Mouse (Mus musculus) hindbrain, embryonic 13.5 days (tissue): ENCODE data around the gene Lrrc1. TPM values are rescaled to one million over a fixed set of nuclear protein-coding genes. Genes with fewer than 3 reads are reported as not detected.

Experiments
- ATAC-seq: fragments of 200-750 bp; cut with Nextera tagmentation; 2 replicates; pipeline ENCODE4 v1.8.0; 2017; ENCODE audit warnings: moderate TSS enrichment; ENCODE audit not compliant: low FRiP score
- H3K27ac ChIP-seq: fragments of 300-500 bp; sonication (generic); 2 replicates; pipeline ENCODE4 v1.5.1; 2015; ENCODE audit warnings: inconsistent platforms, mild to moderate bottlenecking, moderate library complexity
- H3K27me3 ChIP-seq: fragments of 300-500 bp; sonication (generic); 2 replicates; pipeline ENCODE4 v1.6.1; 2015; ENCODE audit warnings: mild to moderate bottlenecking, inconsistent platforms
- H3K36me3 ChIP-seq: fragments of 300-500 bp; sonication (generic); 2 replicates; pipeline ENCODE4 v1.6.1; 2015; ENCODE audit warnings: mild to moderate bottlenecking, inconsistent platforms
- H3K4me1 ChIP-seq: fragments of 300-500 bp; sonication (generic); replicated peaks from 2 replicates; pipeline ENCODE4 v1.6.1; 2015; ENCODE audit warnings: inconsistent platforms
- H3K4me2 ChIP-seq: fragments of 300-500 bp; sonication (generic); 2 replicates; pipeline ENCODE4 v1.6.1; 2015; ENCODE audit warnings: inconsistent platforms, mild to moderate bottlenecking, moderate library complexity
- H3K4me3 ChIP-seq: fragments of 300-500 bp; sonication (generic); 2 replicates; pipeline ENCODE4 v1.5.1; 2015; ENCODE audit warnings: mild to moderate bottlenecking, inconsistent platforms
- H3K9ac ChIP-seq: fragments of 300-500 bp; sonication (generic); 2 replicates; pipeline ENCODE4 v1.6.1; 2015; ENCODE audit warnings: mild to moderate bottlenecking, inconsistent platforms
- H3K9me3 ChIP-seq: fragments of 300-500 bp; sonication (generic); 2 replicates; pipeline ENCODE4 v1.6.1; 2016; ENCODE audit warnings: inconsistent platforms
- WGBS: fragments of 180-500 bp; shearing (Covaris S2); methylation state at CpG from one replicate; pipeline ENCODE4 v1.1.7; 2015; 5-methylcytosine and 5-hydroxymethylcytosine counted together
- polyA plus RNA-seq: library from polyadenylated mRNA; unstranded; fragments of >200 nt; fragmentation: Nextera tagmentation; extraction: Ambion mirVana; gene quantifications from 2 replicates; pipeline ENCODE4 v1.2.1, GENCODE M21; 2015

Gene Lrrc1
- polyA plus RNA-seq, 1 experiment from 2014 or later: 5.6 TPM

DNA sequence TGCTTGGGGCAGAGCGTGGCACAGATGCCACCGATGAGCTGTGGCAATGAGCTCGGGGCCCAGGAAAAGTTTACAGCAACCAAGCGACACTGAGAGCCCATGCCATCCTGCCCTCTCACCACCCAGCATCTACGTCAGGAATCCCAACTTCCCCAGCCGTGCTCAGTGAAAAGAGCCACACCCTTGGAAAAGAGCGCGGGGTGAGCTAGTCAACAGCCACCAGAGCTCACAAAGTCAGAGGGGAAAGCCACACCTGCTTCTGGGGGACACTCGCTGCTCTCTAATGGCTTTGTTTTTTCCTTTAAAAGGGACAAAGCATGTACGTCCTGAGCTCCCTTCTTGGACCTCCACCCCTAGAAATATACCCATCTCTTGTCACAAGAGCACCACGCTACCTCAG lies 56.1 kb downstream of the Lrrc1 start:
- no peaks in the 10 kb centered on the region for H3K9me3 ChIP-seq
- no peaks in the 10 kb centered on the region for H3K36me3 ChIP-seq
- no peak overlapping the region for H3K27ac ChIP-seq
- no peak overlapping the region for H3K4me3 ChIP-seq
- no peaks in the 10 kb centered on the region; the same call in 1 of the 2 replicates for H3K4me1 ChIP-seq
- ATAC-seq: no peak
- no peak overlapping the region for H3K9ac ChIP-seq
- H3K27me3 ChIP-seq: no peaks in the 10 kb centered on the region
- WGBS: 85% methylated on average over 11 of the region's 11 CpGs
- no peak overlapping the region for H3K4me2 ChIP-seq

DNA sequence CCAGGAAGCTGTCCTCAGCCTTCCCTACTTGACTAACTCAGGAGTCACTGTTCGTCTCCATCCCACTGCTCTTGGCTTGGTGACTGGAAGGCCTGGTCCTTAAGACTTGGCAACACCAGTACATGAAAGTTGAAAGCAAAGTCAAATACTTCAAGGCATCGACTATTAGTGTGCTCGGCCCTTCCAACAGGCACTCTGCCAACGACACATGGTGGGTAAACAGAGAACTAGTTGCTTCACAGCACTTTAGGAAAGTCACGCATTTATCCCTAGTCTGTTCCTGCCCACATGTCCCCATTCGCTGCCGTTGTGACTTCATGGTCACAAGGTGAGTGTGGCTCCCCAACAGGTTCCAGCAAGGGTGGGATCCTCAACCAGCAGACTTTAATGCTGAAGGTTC lies 57.2 kb downstream of the Lrrc1 start:
- no peak overlapping the region for H3K4me2 ChIP-seq
- ATAC-seq: no peak
- H3K9me3 ChIP-seq: no peaks in the 10 kb centered on the region
- no peak overlapping the region for H3K9ac ChIP-seq
- 94% methylated on average over 7 of the region's 7 CpGs for WGBS
- H3K4me3 ChIP-seq: no peak overlapping the region
- H3K4me1 ChIP-seq: no peaks in the 10 kb centered on the region; the same call in 1 of the 2 replicates
- H3K36me3 ChIP-seq: no peaks in the 10 kb centered on the region
- H3K27me3 ChIP-seq: no peaks in the 10 kb centered on the region
- H3K27ac ChIP-seq: no peak overlapping the region

DNA sequence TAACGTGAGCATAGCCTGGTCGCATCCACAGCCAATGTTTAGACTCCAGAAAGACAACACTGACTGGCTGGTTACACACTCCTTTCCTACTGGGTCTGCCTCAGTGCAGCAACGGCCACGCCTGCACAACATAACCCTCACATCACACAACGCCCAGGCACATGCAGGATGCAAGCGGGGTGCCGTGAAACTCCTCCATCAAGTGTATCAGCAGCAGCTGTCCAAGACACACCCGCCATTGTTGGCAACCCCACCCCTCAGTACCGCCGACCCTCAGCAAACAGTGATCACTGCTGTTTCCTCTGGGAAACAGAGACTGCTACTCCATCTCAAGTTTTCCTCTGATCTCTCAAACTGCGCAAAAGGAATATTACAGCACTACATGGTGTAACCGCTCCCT lies 58.8 kb downstream of the Lrrc1 start:
- no peak for ATAC-seq
- Histone ChIP-seq H3K9me3 (no peaks in the 10 kb centered on the region), H3K4me3 (no peak overlapping the region), H3K4me1 (peaks cover 11% of the 10 kb centered on the region), H3K36me3 (no peaks in the 10 kb centered on the region), H3K4me2 (no peak overlapping the region), H3K27me3 (no peaks in the 10 kb centered on the region), H3K27ac (no peak overlapping the region), H3K9ac (no peak overlapping the region)
- 80% methylated on average over 12 of the region's 12 CpGs for WGBS

DNA sequence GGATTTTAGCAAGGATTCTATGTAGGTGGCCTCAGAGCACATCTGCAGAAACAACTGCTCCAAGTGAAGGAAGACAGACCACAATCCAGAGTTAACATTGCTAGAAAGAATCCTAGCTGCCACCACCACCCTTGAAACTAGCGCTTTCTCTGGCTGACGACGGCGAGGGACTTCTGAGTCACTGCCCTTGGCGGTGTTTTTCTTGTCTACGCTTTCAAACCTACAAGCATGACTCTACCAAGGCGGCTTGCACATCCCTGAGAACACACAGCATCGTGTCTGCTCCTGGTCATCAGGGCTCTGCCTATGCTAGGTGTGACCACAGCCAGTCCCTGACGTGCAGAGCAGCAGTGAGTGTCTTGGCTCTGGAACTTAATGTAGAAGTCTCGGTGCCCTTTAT lies 59.9 kb downstream of the Lrrc1 start:
- Histone ChIP-seq H3K4me1 (peaks cover 23% of the 10 kb centered on the region), H3K4me2 (no peak overlapping the region)
- no peak for ATAC-seq

GRCm38 (mm10) chr9:77483559-77483958 lies 61.1 kb downstream of the Lrrc1 start:
- peaks cover 34% of the 10 kb centered on the region for H3K4me1 ChIP-seq
- no peaks in the 10 kb centered on the region for H3K27me3 ChIP-seq
- H3K9me3 ChIP-seq: no peaks in the 10 kb centered on the region
- no peak for ATAC-seq
- H3K4me2 ChIP-seq: no peak overlapping the region
- no peak overlapping the region for H3K27ac ChIP-seq
- WGBS: 95% methylated on average over 3 of the region's 3 CpGs
- no peaks in the 10 kb centered on the region for H3K36me3 ChIP-seq
- no peak overlapping the region for H3K9ac ChIP-seq
- H3K4me3 ChIP-seq: no peak overlapping the region

More for the DNA sequence above, 59.9 kb downstream of the Lrrc1 start:
- H3K9ac ChIP-seq: no peak overlapping the region
- no peak overlapping the region for H3K27ac ChIP-seq
- no peak overlapping the region for H3K4me3 ChIP-seq
- H3K9me3 ChIP-seq: no peaks in the 10 kb centered on the region
- no peaks in the 10 kb centered on the region for H3K27me3 ChIP-seq
- 96% methylated on average over 10 of the region's 10 CpGs for WGBS
- no peaks in the 10 kb centered on the region for H3K36me3 ChIP-seq

DNA sequence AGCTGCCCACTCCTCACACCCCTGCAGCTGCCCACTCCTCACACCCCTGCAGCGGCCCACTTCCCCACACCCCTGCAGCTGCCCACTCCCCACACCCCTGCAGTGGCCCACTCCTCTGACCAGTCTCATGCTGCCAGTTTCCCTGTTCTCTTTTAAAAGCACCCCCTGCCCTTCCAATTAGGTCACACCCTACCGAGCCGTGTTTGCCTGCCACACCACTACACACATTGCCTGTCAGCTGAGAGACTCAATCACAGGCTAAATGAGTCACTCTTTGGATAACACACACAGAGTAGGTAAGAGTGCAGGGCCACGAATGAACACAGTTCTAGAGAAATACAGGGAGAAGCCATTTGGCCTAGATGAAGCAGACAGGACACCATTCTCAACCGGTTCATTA lies 62.4 kb downstream of the Lrrc1 start:
- 66% methylated on average over 5 of the region's 5 CpGs for WGBS
- Histone ChIP-seq H3K27ac (no peak overlapping the region), H3K36me3 (no peaks in the 10 kb centered on the region), H3K4me3 (no peak overlapping the region), H3K4me1 (peaks cover 40% of the 10 kb centered on the region), H3K9ac (no peak overlapping the region), H3K27me3 (no peaks in the 10 kb centered on the region), H3K9me3 (no peaks in the 10 kb centered on the region), H3K4me2 (no peak overlapping the region)
- no peak for ATAC-seq

- H3K4me1 ChIP-seq: peaks cover 45% of the 10 kb centered on the region
Measured at GRCm38 (mm10) chr9:77481380-77481779, 63.3 kb downstream of the Lrrc1 start.

DNA sequence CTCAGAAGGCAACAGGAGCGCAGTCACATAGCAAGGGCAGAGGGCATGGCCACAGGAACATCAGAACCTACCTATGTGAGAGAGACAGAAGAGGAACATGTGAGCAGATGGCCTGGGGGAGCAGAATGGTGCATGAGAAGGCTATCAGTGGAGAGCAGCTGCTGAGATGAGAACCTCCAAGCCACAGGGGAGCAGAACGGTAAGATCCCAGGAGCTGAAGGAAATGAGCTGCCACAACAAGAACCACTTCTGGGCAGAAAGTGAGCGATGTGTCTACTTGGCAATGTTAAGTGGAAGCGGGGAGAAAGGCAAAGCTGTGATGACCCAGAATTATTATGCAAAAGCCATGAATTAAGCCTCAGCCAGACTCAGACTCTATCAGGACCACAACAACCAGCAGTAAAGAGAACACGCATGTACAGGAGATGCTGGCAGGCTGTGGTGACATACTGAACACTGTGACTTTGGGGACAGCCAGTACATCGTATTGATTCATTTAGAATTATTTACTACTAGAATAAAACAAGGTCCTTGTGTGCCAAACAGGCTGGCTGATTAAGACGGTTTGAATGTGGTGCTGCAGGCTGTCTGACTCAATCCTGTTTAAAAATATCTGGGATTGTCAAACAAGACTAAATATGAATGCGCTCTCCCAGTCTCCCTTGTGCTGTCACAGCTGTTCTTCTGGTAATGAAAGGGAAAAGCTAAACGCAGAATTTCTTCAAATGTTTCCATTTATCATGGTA lies 63.9 kb downstream of the Lrrc1 start:
- 47% methylated on average over 9 of the region's 9 CpGs for WGBS
- ATAC-seq: no peak
- Histone ChIP-seq H3K4me2 (no peak overlapping the region), H3K27ac (peak overlapping the region; percentile 36), H3K9ac (0 out of 2 replicates have a peak overlapping the region, but pooled peaks have one; percentile 24), H3K36me3 (no peaks in the 10 kb centered on the region), H3K9me3 (no peaks in the 10 kb centered on the region), H3K4me1 (peaks cover 48% of the 10 kb centered on the region), H3K27me3 (no peaks in the 10 kb centered on the region), H3K4me3 (no peak overlapping the region)

More at GRCm38 (mm10) chr9:77481380-77481779, 63.3 kb downstream of the Lrrc1 start:
- Histone ChIP-seq H3K27ac (peak overlapping the region; percentile 36), H3K4me3 (no peak overlapping the region), H3K36me3 (no peaks in the 10 kb centered on the region), H3K9ac (0 out of 2 replicates have a peak overlapping the region, but pooled peaks have one; percentile 24), H3K9me3 (no peaks in the 10 kb centered on the region), H3K27me3 (no peaks in the 10 kb centered on the region), H3K4me2 (no peak overlapping the region)
- 74% methylated on average over 7 of the region's 7 CpGs for WGBS
- no peak for ATAC-seq

DNA sequence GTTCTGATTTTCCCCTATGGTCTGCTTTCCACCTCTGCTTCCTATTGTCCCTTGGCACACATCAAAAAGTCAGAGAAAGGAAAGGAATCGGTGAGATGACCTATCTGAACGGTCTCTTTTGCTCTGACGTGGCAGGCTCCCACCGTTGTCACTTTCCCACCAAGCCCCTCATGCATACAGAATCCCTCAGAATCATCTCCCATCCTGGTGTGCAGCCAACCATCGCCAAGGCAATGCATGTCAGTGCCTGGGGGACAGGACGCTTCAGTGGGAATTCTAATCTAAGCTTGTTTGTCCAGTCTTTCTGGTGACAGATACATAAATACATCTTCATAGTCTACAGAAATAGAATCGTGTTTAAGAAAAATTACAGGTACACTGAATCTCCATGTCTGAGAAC lies 64.7 kb downstream of the Lrrc1 start:
- H3K27ac ChIP-seq: no peak overlapping the region
- no peak overlapping the region for H3K4me3 ChIP-seq
- no peaks in the 10 kb centered on the region for H3K27me3 ChIP-seq
- no peaks in the 10 kb centered on the region for H3K36me3 ChIP-seq
- 42% methylated on average over 7 of the region's 7 CpGs for WGBS
- peaks cover 48% of the 10 kb centered on the region for H3K4me1 ChIP-seq
- H3K4me2 ChIP-seq: no peak overlapping the region; the same call in 1 of the 2 replicates
- ATAC-seq: 0 out of 2 replicates have a peak, but pooled peaks have one; percentile 27
- H3K9ac ChIP-seq: no peak overlapping the region
- H3K9me3 ChIP-seq: no peaks in the 10 kb centered on the region

DNA sequence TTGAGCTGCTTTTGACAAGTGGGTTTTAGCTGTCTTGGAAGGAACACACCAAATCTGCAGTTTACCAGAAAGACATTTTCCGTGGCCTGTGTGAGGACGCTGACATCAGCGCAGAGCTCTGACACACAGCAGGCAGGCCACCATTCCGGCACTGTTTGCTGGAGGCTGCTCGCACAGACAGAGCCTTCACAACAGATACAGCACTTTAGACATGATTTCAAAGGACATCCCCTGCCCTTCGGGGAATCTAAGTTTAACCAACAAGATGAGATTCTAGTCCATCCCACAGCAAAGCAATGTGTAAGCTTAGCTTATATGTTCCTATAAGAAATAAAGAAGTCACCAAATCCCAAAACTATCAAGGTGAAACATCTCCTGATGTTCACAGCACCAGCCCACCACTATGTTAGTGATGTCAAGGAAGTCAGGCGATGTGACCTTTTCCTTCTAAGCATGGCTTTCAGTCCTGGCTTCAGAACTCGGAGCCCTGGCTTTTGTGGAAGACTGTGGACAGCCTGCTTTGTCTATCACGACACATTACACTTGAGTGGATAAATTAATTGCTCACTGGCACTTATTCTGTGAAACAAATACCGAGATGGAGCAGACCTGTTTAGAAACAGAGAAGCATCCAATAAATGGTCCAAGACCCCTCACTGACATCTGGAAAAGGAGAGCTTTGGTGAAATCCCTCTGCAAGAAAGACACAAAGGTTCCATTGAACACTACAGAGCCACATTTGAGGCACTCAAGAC lies 66.3 kb downstream of the Lrrc1 start:
- no peaks in the 10 kb centered on the region for H3K27me3 ChIP-seq
- H3K9me3 ChIP-seq: no peaks in the 10 kb centered on the region
- ATAC-seq: no peak
- H3K4me2 ChIP-seq: no peak overlapping the region
- H3K36me3 ChIP-seq: no peaks in the 10 kb centered on the region
- WGBS: 46% methylated on average over 10 of the region's 10 CpGs
- peaks cover 48% of the 10 kb centered on the region for H3K4me1 ChIP-seq
- H3K9ac ChIP-seq: 0 out of 2 replicates have a peak overlapping the region, but pooled peaks have one; percentile 5
- H3K4me3 ChIP-seq: no peak overlapping the region
- no peak overlapping the region for H3K27ac ChIP-seq

- H3K27me3 ChIP-seq: no peaks in the 10 kb centered on the region
- no peak overlapping the region for H3K4me3 ChIP-seq
- H3K36me3 ChIP-seq: no peaks in the 10 kb centered on the region
- H3K9ac ChIP-seq: no peak overlapping the region
- no peaks in the 10 kb centered on the region for H3K9me3 ChIP-seq
- 87% methylated on average over 4 of the region's 4 CpGs for WGBS
- no peak for ATAC-seq
- peaks cover 43% of the 10 kb centered on the region for H3K4me1 ChIP-seq
- no peak overlapping the region for H3K27ac ChIP-seq
- H3K4me2 ChIP-seq: no peak overlapping the region
Measured at GRCm38 (mm10) chr9:77474535-77474934, 70.1 kb downstream of the Lrrc1 start.

DNA sequence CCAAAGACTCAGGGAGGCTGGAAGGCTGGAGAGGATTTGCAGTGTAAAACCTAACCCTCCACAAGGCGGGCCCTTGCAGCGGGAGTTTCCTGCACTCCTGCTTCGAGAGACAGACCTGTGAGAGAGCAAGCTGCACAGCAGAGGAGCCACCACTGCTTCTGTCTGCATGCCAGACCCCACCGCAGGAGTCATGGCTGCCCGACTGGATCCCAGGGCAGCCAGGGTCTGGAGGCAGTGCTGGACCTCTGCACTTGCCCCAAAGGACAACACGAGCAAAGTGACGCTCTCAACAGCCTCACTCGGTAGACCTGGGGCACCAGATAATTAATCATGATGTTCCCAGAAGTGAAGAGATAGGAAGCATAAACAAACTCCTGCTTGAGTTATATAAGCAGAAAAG lies 72.1 kb downstream of the Lrrc1 start:
- no peak overlapping the region for H3K9ac ChIP-seq

More for the DNA sequence above, 72.1 kb downstream of the Lrrc1 start:
- 0 out of 2 replicates have a peak, but pooled peaks cover 3% of the 10 kb centered on the region for H3K36me3 ChIP-seq
- no peaks in the 10 kb centered on the region for H3K27me3 ChIP-seq
- H3K4me1 ChIP-seq: peaks cover 29% of the 10 kb centered on the region
- H3K27ac ChIP-seq: no peak overlapping the region
- no peak for ATAC-seq
- no peak overlapping the region for H3K4me2 ChIP-seq
- 78% methylated on average over 8 of the region's 8 CpGs for WGBS
- no peak overlapping the region for H3K4me3 ChIP-seq
- H3K9me3 ChIP-seq: no peaks in the 10 kb centered on the region
